Mouse (Mus musculus) small intestine, adult 2 months (tissue): ENCODE data around the gene Ccdc152.

Source experiments
- CTCF ChIP-seq: fragments of 200-500 bp; IDR thresholded peaks from 2 replicates; pipeline ENCODE4 v1.5.1; 2012; ENCODE audit warnings: low read depth, mild to moderate bottlenecking, control low read depth, inconsistent platforms, low read length, moderate library complexity, mixed read lengths; ENCODE audit not compliant: insufficient replicate concordance, insufficient read length; ENCODE audit errors: extremely low read depth
- POLR2A ChIP-seq: fragments of 200-500 bp; IDR thresholded peaks from 2 replicates; pipeline ENCODE4 v1.6.1; 2012; ENCODE audit warnings: low read depth, mild to moderate bottlenecking, control low read depth, inconsistent platforms, low read length, moderate library complexity

DNA sequence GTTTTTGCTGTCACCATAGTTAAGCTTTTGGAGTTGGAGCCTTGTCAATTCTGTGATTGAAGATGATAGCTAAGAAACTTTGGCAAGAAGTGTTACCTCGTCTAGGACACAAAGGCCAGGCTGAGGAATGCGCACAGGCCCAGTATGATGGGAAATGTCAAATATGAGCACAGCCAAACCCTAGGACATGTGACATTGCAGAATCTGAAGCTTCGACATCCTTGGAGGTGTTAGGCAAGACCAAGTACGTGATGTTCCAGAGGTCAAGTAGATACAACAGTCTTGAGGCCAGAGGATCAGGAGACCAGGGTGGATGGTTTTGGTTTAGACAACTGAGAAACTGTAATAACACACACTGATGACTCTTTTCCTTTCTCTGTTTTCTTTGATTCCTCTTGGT, 43.0 kb downstream of the Ccdc152 start:
- TF ChIP-seq CTCF (no peak), POLR2A (no peak)
